In genomic region chr2:91278749-91279371, GRCm38 (mm10) we compare ENCODE assay signal across 7 mouse cellular contexts. TPM values are rescaled to one million over a fixed set of nuclear protein-coding genes. Genes with fewer than 3 reads are reported as not detected.
A peak's percentile ranks its signal among the peaks of the same experiment; 100 is the strongest.
DNase-seq lines count a peak whose midpoint lies in the region; ATAC-seq lines count a peak whose summit lies in the region.

No protein-coding gene starts in this region.

- no peak overlapping the region; the same call in 1 of the 2 replicates for H3K27ac ChIP-seq in limb, embryonic 11.5 days (replicated peaks; ENCODE audit: low read depth, low read length)
- no peak overlapping the region for H3K27ac ChIP-seq in midbrain, embryonic 15.5 days

- no peak overlapping the region for H3K9ac ChIP-seq in limb, embryonic 11.5 days (ENCODE audit: low read length)
- no peak overlapping the region for H3K9ac ChIP-seq in midbrain, embryonic 15.5 days

- H3K4me2 ChIP-seq in limb, embryonic 11.5 days (ENCODE audit: low read depth, severe bottlenecking): no peak overlapping the region
- H3K4me2 ChIP-seq in midbrain, embryonic 15.5 days: no peak overlapping the region

- no peaks in the 10 kb centered on the region for H3K9me3 ChIP-seq in limb, embryonic 11.5 days (ENCODE audit: control insufficient read depth, low read length)
- no peaks in the 10 kb centered on the region for H3K9me3 ChIP-seq in midbrain, embryonic 15.5 days

- peaks cover 20% of the 10 kb centered on the region for H3K36me3 ChIP-seq in limb, embryonic 11.5 days (ENCODE audit: control insufficient read depth, insufficient read depth, low read length)
- peaks cover 19% of the 10 kb centered on the region for H3K36me3 ChIP-seq in midbrain, embryonic 15.5 days (replicated peaks)

- H3K4me1 ChIP-seq in limb, embryonic 11.5 days (ENCODE audit: control insufficient read depth, insufficient read depth, low read length): peaks cover 4% of the 10 kb centered on the region
- H3K4me1 ChIP-seq in midbrain, embryonic 15.5 days: no peaks in the 10 kb centered on the region

- 35% methylated on average over 10 of the region's 10 CpGs for WGBS in limb, embryonic 11.5 days
- 41% methylated on average over 10 of the region's 10 CpGs for WGBS in midbrain, embryonic 15.5 days

- no peak overlapping the region for H3K4me3 ChIP-seq in limb, embryonic 11.5 days (ENCODE audit: low read depth, low read length)
- no peak overlapping the region for H3K4me3 ChIP-seq in midbrain, embryonic 15.5 days

- no peaks in the 10 kb centered on the region for H3K27me3 ChIP-seq in limb, embryonic 11.5 days (ENCODE audit: control insufficient read depth, insufficient read depth, low read length)
- no peaks in the 10 kb centered on the region for H3K27me3 ChIP-seq in midbrain, embryonic 15.5 days (replicated peaks)

- ATAC-seq in limb, embryonic 11.5 days (ENCODE audit: insufficient number of reproducible peaks, low FRiP score, low TSS enrichment, low read depth): 0 out of 2 replicates have a peak, but pooled peaks have one; percentile 19
- peak; percentile 69 for ATAC-seq in midbrain, embryonic 15.5 days (replicated peaks)

- peak; percentile 53 for DNase-seq in urinary bladder, postnatal 25 days (ENCODE audit: low spot score)
- no peak for DNase-seq in urinary bladder, postnatal 10 days (ENCODE audit: low spot score)
- DNase-seq in cerebellum, postnatal 25 days: peak; percentile 74 to 83
- DNase-seq in heart, postnatal 4 days: peak; percentile 69
- peak; percentile 75 for DNase-seq in limb, embryonic 11.5 days (ENCODE audit: low spot score)
- no peak for DNase-seq in c-Kit-positive CD71-positive TER-119-positive erythroid progenitor cells, embryonic 14.5 days (ENCODE audit: low spot score)

RNA-seq across cellular contexts. Expression of gene Arfgap2, which starts 14.1 kb away (rescaled TPM):
- total RNA-seq in heart, postnatal 4 days (2021): 10 to 100 TPM; 64.1 to 67.4 TPM
- 89.4 and 100 TPM in 2 replicates for polyA plus RNA-seq in limb, embryonic 11.5 days (2014; fragmentation: Nextera tagmentation; extraction: Ambion mirVana)
- 76.0 and 76.1 TPM in 2 replicates for polyA plus RNA-seq in midbrain, embryonic 15.5 days (2015; fragmentation: Nextera tagmentation; extraction: Ambion mirVana)

RNA-seq across cellular contexts. Expression of gene Pacsin3, which starts 23.1 kb away (rescaled TPM):
- total RNA-seq in heart, postnatal 4 days (2021): 10 to 100 TPM; 90.5 to 99.5 TPM
- polyA plus RNA-seq in limb, embryonic 11.5 days (2014; fragmentation: Nextera tagmentation; extraction: Ambion mirVana): 29.5 and 31.8 TPM in 2 replicates
- 12.2 and 15.4 TPM in 2 replicates for polyA plus RNA-seq in midbrain, embryonic 15.5 days (2015; fragmentation: Nextera tagmentation; extraction: Ambion mirVana)

RNA-seq across cellular contexts. Expression of gene Ddb2, which starts 42.1 kb away (rescaled TPM):
- total RNA-seq in heart, postnatal 4 days (2021): 1 to 10 TPM; 5.0 to 5.1 TPM
- 16.3 and 18.5 TPM in 2 replicates for polyA plus RNA-seq in limb, embryonic 11.5 days (2014; fragmentation: Nextera tagmentation; extraction: Ambion mirVana)
- polyA plus RNA-seq in midbrain, embryonic 15.5 days (2015; fragmentation: Nextera tagmentation; extraction: Ambion mirVana): 18.1 and 18.8 TPM in 2 replicates

Comparison
In these comparisons a context has a peak if more than half of its experiments do, and no peak if none do; other contexts are left out.
1. DNase-seq: peak in urinary bladder, postnatal 25 days (single experiment), cerebellum, postnatal 25 days (2 of 2), heart, postnatal 4 days (single experiment) and limb, embryonic 11.5 days (single experiment); none in urinary bladder, postnatal 10 days (single experiment) and c-Kit-positive CD71-positive TER-119-positive erythroid progenitor cells, embryonic 14.5 days (single experiment).